Comparison of ENCODE assay signal across 12 mouse cellular contexts in the genomic region with DNA sequence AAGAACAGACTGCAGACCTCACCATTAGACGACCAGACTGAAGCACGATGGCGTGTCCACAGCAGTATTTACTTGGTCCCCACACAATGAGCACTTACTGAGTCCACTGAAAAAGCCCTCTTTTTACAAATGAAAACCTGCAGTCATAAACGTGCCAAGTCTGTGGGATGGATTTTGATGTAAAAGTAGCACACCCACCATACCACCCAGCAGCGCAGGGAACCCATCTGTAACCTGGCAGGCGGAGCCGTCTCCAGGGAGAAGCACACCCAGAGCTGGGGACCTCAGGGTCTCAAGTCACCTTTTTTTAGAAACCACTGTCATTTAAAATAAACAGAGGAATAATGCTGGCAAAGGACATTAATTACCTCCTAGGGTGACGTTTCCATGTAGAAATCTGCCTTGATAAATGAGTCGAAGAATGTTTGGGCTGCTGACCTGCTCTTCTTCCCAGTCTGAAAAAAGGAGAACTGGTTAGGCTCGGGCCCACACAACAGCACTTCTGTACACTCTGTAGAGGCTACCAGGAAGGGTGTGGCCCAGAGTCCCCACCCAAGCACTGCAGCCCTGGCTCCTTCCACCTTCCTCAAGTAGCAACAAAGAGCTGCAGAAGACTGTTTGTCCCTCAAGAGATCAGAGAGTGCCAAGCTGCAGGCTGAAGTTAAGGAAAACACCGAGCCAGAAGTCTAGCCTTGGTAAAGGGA. TPM values are rescaled to one million over a fixed set of nuclear protein-coding genes. Genes with fewer than 3 reads are reported as not detected.
DNase-seq lines count a peak whose midpoint lies in the region; ATAC-seq and TF ChIP-seq lines count a peak whose summit lies in the region.
"Had no signal": no experiment of that assay in that cellular context is flagged by ENCODE, and none has a peak within 500 bp of the region (broad histone marks: within the 10 kb centered on the region; RNA-seq: fewer than 3 reads in every experiment).

No protein-coding gene starts in this region.

- peak; percentile 89 for ATAC-seq in liver, embryonic 13.5 days (ENCODE audit: low read depth)
- peak; percentile 87 for ATAC-seq in monocyte, adult 5-6 weeks (replicated peaks; ENCODE audit: insufficient number of reproducible peaks, low FRiP score, low TSS enrichment, poor library complexity, severe bottlenecking)
- ATAC-seq in hindbrain, embryonic 11.5 days (ENCODE audit: low FRiP score) = no peak

- no peak for TF ChIP-seq CTCF in gastrocnemius, adult 2 months (IDR thresholded peaks at IDR 0.05)

- H3K9ac ChIP-seq in liver, embryonic 13.5 days = 0 out of 2 replicates have a peak overlapping the region, but pooled peaks have one; percentile 12
- H3K9ac ChIP-seq in hindbrain, embryonic 11.5 days (ENCODE audit: low read depth, low read length) = no peak overlapping the region
- H3K9ac ChIP-seq: hindbrain, embryonic 12.5 days had no signal

- H3K27ac ChIP-seq in gastrocnemius, adult 2 months = peak overlapping the region; percentile 28
- H3K27ac ChIP-seq in liver, embryonic 13.5 days = no peak overlapping the region
- no peak overlapping the region for H3K27ac ChIP-seq in hindbrain, embryonic 11.5 days (ENCODE audit: low read depth, low read length)
- H3K27ac ChIP-seq: hindbrain, embryonic 12.5 days had no signal

- H3K27me3 ChIP-seq in liver, embryonic 13.5 days = no peaks in the 10 kb centered on the region
- no peaks in the 10 kb centered on the region for H3K27me3 ChIP-seq in hindbrain, embryonic 11.5 days (ENCODE audit: control insufficient read depth, insufficient read depth, low read length)
- H3K27me3 ChIP-seq: hindbrain, embryonic 12.5 days had no signal

- H3K36me3 ChIP-seq in liver, embryonic 13.5 days = peaks cover 37% of the 10 kb centered on the region
- H3K36me3 ChIP-seq in hindbrain, embryonic 11.5 days (ENCODE audit: control insufficient read depth, insufficient read depth, low read length) = no peaks in the 10 kb centered on the region

- WGBS in liver, embryonic 13.5 days (ENCODE audit: insufficient replicate concordance) = 49% methylated on average over 11 of the region's 11 CpGs
- 89% methylated on average over 11 of the region's 11 CpGs for WGBS in hindbrain, embryonic 11.5 days

- intact Hi-C loops in gastrocnemius, adult 2 months (cut with DNase I) = no loop called here
- intact Hi-C loops in left cerebral cortex, postnatal 14 days (cut with DNase I) = no loop called here

- H3K9me3 ChIP-seq in liver, embryonic 13.5 days (replicated peaks) = no peaks in the 10 kb centered on the region
- H3K9me3 ChIP-seq in hindbrain, embryonic 11.5 days (ENCODE audit: control insufficient read depth, low read length) = no peaks in the 10 kb centered on the region
- H3K9me3 ChIP-seq: hindbrain, embryonic 12.5 days had no signal

- peak; percentile 39 for DNase-seq in gastrocnemius, adult 2 months
- DNase-seq in gastrocnemius, adult 18-20 months (ENCODE audit: low spot score) = no peak
- DNase-seq in ZHBTc4 (ENCODE audit: low read depth, low spot score) = peak; percentile 58
- DNase-seq in liver, embryonic 13.5 days = peak; percentile 46
- DNase-seq in left cerebral cortex, adult 11 months (ENCODE audit: low spot score) = no peak
- DNase-seq in hindbrain, embryonic 11.5 days (ENCODE audit: low spot score) = no peak
- DNase-seq in left cerebral cortex, postnatal 14 days (ENCODE audit: low spot score in 2 of 2) = no peak
- DNase-seq: adrenal gland, postnatal 10 days; retina, postnatal 1 day had no signal

- H3K4me1 ChIP-seq in liver, embryonic 13.5 days (replicated peaks) = peaks cover 50% of the 10 kb centered on the region
- no peaks in the 10 kb centered on the region for H3K4me1 ChIP-seq in hindbrain, embryonic 11.5 days (replicated peaks; ENCODE audit: control insufficient read depth, insufficient read depth, low read length)
- H3K4me1 ChIP-seq: hindbrain, embryonic 12.5 days had no signal

- no peak overlapping the region; the same call in 1 of the 2 replicates for H3K4me3 ChIP-seq in gastrocnemius, adult 2 months
- H3K4me3 ChIP-seq in liver, embryonic 13.5 days (replicated peaks) = no peak overlapping the region
- no peak overlapping the region for H3K4me3 ChIP-seq in hindbrain, embryonic 11.5 days (ENCODE audit: low read depth, low read length)
- H3K4me3 ChIP-seq: hindbrain, embryonic 12.5 days had no signal

- H3K4me2 ChIP-seq in liver, embryonic 13.5 days = peak overlapping the region; percentile 21
- no peak overlapping the region for H3K4me2 ChIP-seq in hindbrain, embryonic 11.5 days (replicated peaks; ENCODE audit: low read depth, low read length)
- H3K4me2 ChIP-seq: hindbrain, embryonic 12.5 days; midbrain, embryonic 11.5 days had no signal

RNA-seq across cellular contexts. Expression of a gene that starts 43.5 kb away (rescaled TPM):
- total RNA-seq in gastrocnemius, adult 2 months (2021) = 100 to 1,000 TPM; 140 to 141 TPM
- 100 to 1,000 TPM; 150 to 159 TPM for total RNA-seq in gastrocnemius, adult 18-20 months (2021)
- polyA plus RNA-seq in liver, embryonic 13.5 days (2015; fragmentation: Nextera tagmentation; extraction: Ambion mirVana) = 18.5 and 21.0 TPM in 2 replicates
- total RNA-seq in monocyte, adult 5-6 weeks (2017) = 179 to 332 TPM (median 268 TPM) in 3 replicates
- polyA plus RNA-seq in hindbrain, embryonic 11.5 days (2014; fragmentation: Nextera tagmentation; extraction: Ambion mirVana) = 76.6 and 82.7 TPM in 2 replicates
- 100 to 1,000 TPM; 177 to 179 TPM for total RNA-seq in left cerebral cortex, postnatal 14 days (2021)

Comparison
In these comparisons a context has a peak if more than half of its experiments do, and no peak if none do; other contexts are left out.
1. DNase-seq: peak in gastrocnemius, adult 2 months (single experiment), ZHBTc4 (single experiment) and liver, embryonic 13.5 days (single experiment); none in gastrocnemius, adult 18-20 months (single experiment), left cerebral cortex, adult 11 months (single experiment), hindbrain, embryonic 11.5 days (single experiment) and left cerebral cortex, postnatal 14 days (0 of 2).